Mouse (Mus musculus): ENCODE measurements at regions not wholly inside any gene's neighbourhood (a gene's known extent, or its start where the extent isn't known, plus 50 kb on each side); places are given as distances from the start of the nearest gene placed in this dataset.

GRCm38 (mm10) chr10:119001000-119001780 lies 131.2 kb upstream of the Dyrk2 start:
- TF ChIP-seq CTCF (IDR thresholded peaks at IDR 0.05; ENCODE audit: extremely low read depth, insufficient read length, insufficient replicate concordance, low read depth, low read length) = no peak
- TF ChIP-seq POLR2A (IDR thresholded peaks at IDR 0.05; ENCODE audit: low read depth, low read length) = no peak
- WGBS = 84% methylated on average over 17 of the region's 17 CpGs
- Histone ChIP-seq H3K4me3 (ENCODE audit: low read depth, low read length) (no peak overlapping the region), H3K36me3 (ENCODE audit: control insufficient read depth, insufficient read depth, low read length) (no peaks in the 10 kb centered on the region), H3K27me3 (ENCODE audit: control insufficient read depth, insufficient read depth, low read length) (no peaks in the 10 kb centered on the region), H3K27ac (ENCODE audit: insufficient read depth, low read depth, low read length) (no peak overlapping the region), H3K4me1 (ENCODE audit: control insufficient read depth, insufficient read depth, insufficient read length, low read length) (peaks cover 17% of the 10 kb centered on the region; the same call in 1 of the 2 replicates)

- no peak for TF ChIP-seq POLR2A (IDR thresholded peaks at IDR 0.05; ENCODE audit: low read depth, low read length)
- no peak for TF ChIP-seq CTCF (IDR thresholded peaks at IDR 0.05; ENCODE audit: extremely low read depth, insufficient read length, insufficient replicate concordance, low read depth, low read length)
- Histone ChIP-seq H3K27me3 (ENCODE audit: control insufficient read depth, insufficient read depth, low read length) (no peaks in the 10 kb centered on the region), H3K36me3 (ENCODE audit: control insufficient read depth, insufficient read depth, low read length) (no peaks in the 10 kb centered on the region), H3K4me1 (ENCODE audit: control insufficient read depth, insufficient read depth, insufficient read length, low read length) (peaks cover 16% of the 10 kb centered on the region; the same call in 1 of the 2 replicates), H3K27ac (ENCODE audit: insufficient read depth, low read depth, low read length) (no peak overlapping the region), H3K4me3 (ENCODE audit: low read depth, low read length) (no peak overlapping the region)
- WGBS = 69% methylated on average over 6 of the region's 6 CpGs
Measured at GRCm38 (mm10) chr10:118998966-118999365, 129.0 kb upstream of the Dyrk2 start.

- TF ChIP-seq POLR2A (IDR thresholded peaks at IDR 0.05; ENCODE audit: low read depth, low read length) (no peak), CTCF (IDR thresholded peaks at IDR 0.05; ENCODE audit: extremely low read depth, insufficient read length, insufficient replicate concordance, low read depth, low read length) (no peak)
- WGBS = 65% methylated on average over 2 of the region's 2 CpGs
- Histone ChIP-seq H3K4me3 (ENCODE audit: low read depth, low read length) (no peak overlapping the region), H3K36me3 (ENCODE audit: control insufficient read depth, insufficient read depth, low read length) (no peaks in the 10 kb centered on the region), H3K4me1 (ENCODE audit: control insufficient read depth, insufficient read depth, insufficient read length, low read length) (peaks cover 11% of the 10 kb centered on the region; the same call in 1 of the 2 replicates), H3K27me3 (ENCODE audit: control insufficient read depth, insufficient read depth, low read length) (no peaks in the 10 kb centered on the region), H3K27ac (ENCODE audit: insufficient read depth, low read depth, low read length) (no peak overlapping the region)
Measured at GRCm38 (mm10) chr10:118997034-118997433, 127.0 kb upstream of the Dyrk2 start.

GRCm38 (mm10) chr10:118993819-118994574 lies 124.0 kb upstream of the Dyrk2 start:
- Histone ChIP-seq H3K27me3 (ENCODE audit: control insufficient read depth, insufficient read depth, low read length) (no peaks in the 10 kb centered on the region), H3K4me3 (ENCODE audit: low read depth, low read length) (no peak overlapping the region), H3K27ac (ENCODE audit: insufficient read depth, low read depth, low read length) (no peak overlapping the region), H3K36me3 (ENCODE audit: control insufficient read depth, insufficient read depth, low read length) (no peaks in the 10 kb centered on the region), H3K4me1 (ENCODE audit: control insufficient read depth, insufficient read depth, insufficient read length, low read length) (peaks cover 11% of the 10 kb centered on the region; the same call in 1 of the 2 replicates)
- TF ChIP-seq CTCF (IDR thresholded peaks at IDR 0.05; ENCODE audit: extremely low read depth, insufficient read length, insufficient replicate concordance, low read depth, low read length) (no peak), POLR2A (IDR thresholded peaks at IDR 0.05; ENCODE audit: low read depth, low read length) (no peak)
- 37% methylated on average over 15 of the region's 15 CpGs for WGBS

- Histone ChIP-seq H3K4me3 (ENCODE audit: low read depth, low read length) (no peak overlapping the region), H3K36me3 (ENCODE audit: control insufficient read depth, insufficient read depth, low read length) (no peaks in the 10 kb centered on the region), H3K4me1 (ENCODE audit: control insufficient read depth, insufficient read depth, insufficient read length, low read length) (peaks cover 5% of the 10 kb centered on the region; the same call in 1 of the 2 replicates), H3K27ac (ENCODE audit: insufficient read depth, low read depth, low read length) (no peak overlapping the region), H3K27me3 (ENCODE audit: control insufficient read depth, insufficient read depth, low read length) (no peaks in the 10 kb centered on the region)
- TF ChIP-seq CTCF (IDR thresholded peaks at IDR 0.05; ENCODE audit: extremely low read depth, insufficient read length, insufficient replicate concordance, low read depth, low read length) (no peak), POLR2A (IDR thresholded peaks at IDR 0.05; ENCODE audit: low read depth, low read length) (no peak)
- WGBS = 78% methylated on average over 7 of the region's 7 CpGs
Measured at GRCm38 (mm10) chr10:118991213-118991612, 121.2 kb upstream of the Dyrk2 start.

GRCm38 (mm10) chr10:118990500-118990899 lies 120.5 kb upstream of the Dyrk2 start:
- TF ChIP-seq POLR2A (IDR thresholded peaks at IDR 0.05; ENCODE audit: low read depth, low read length) (no peak), CTCF (IDR thresholded peaks at IDR 0.05; ENCODE audit: extremely low read depth, insufficient read length, insufficient replicate concordance, low read depth, low read length) (no peak)
- Histone ChIP-seq H3K27ac (ENCODE audit: insufficient read depth, low read depth, low read length) (no peak overlapping the region), H3K4me3 (ENCODE audit: low read depth, low read length) (no peak overlapping the region), H3K36me3 (ENCODE audit: control insufficient read depth, insufficient read depth, low read length) (no peaks in the 10 kb centered on the region), H3K4me1 (ENCODE audit: control insufficient read depth, insufficient read depth, insufficient read length, low read length) (peaks cover 5% of the 10 kb centered on the region; the same call in 1 of the 2 replicates), H3K27me3 (ENCODE audit: control insufficient read depth, insufficient read depth, low read length) (no peaks in the 10 kb centered on the region)
- 84% methylated on average over 6 of the region's 6 CpGs for WGBS

- H3K27ac ChIP-seq (ENCODE audit: insufficient read depth, low read depth, low read length) = no peak overlapping the region
- H3K27me3 ChIP-seq (ENCODE audit: control insufficient read depth, insufficient read depth, low read length) = no peaks in the 10 kb centered on the region
- H3K36me3 ChIP-seq (ENCODE audit: control insufficient read depth, insufficient read depth, low read length) = no peaks in the 10 kb centered on the region
- TF ChIP-seq CTCF (IDR thresholded peaks at IDR 0.05; ENCODE audit: extremely low read depth, insufficient read length, insufficient replicate concordance, low read depth, low read length) = no peak
- TF ChIP-seq POLR2A (IDR thresholded peaks at IDR 0.05; ENCODE audit: low read depth, low read length) = no peak
- 62% methylated on average over 10 of the region's 10 CpGs for WGBS
- H3K4me3 ChIP-seq (ENCODE audit: low read depth, low read length) = no peak overlapping the region
- H3K4me1 ChIP-seq (ENCODE audit: control insufficient read depth, insufficient read depth, insufficient read length, low read length) = peaks cover 5% of the 10 kb centered on the region; the same call in 1 of the 2 replicates
Measured at GRCm38 (mm10) chr10:118989812-118990211, 119.8 kb upstream of the Dyrk2 start.
